Comparison of ENCODE assay signal across 9 mouse cellular contexts in the genomic region with DNA sequence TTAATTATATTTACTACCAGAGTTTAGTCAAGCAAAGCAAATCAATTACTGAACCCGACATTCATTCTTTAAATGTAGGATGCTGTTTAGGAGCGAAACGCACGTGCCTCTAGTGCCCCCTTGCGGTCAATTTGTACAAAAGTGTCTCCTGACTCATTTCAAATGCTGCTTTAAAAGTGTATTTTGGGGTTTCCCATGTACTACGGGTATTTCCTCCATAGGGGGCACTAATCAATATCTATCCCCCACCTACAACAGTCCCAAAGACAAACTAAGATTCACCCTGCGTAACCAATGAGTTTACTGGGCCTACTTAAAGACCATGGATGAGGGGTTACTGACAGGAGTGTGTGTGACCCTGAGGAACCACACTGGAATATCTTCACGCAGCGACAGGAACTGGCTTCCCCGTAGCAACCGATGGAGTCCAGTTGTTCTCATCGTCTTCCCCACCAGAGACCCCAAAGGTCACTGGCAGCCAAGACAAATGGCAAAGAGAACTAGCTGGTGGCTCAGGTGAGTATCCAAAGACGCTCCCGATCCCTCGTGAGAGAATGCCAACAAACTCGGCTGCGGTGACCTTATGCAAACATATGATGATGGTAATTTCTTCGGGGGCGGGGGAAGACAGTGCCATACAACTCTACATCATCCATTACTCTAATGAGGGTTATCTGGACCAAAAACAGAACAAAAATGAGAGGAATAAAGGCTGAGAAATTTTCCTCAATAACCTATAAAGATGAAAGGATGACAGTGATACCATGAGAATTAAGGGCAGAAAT. TPM values are rescaled to one million over a fixed set of nuclear protein-coding genes. Genes with fewer than 3 reads are reported as not detected.
A peak's percentile ranks its signal among the peaks of the same experiment; 100 is the strongest.
DNase-seq lines count a peak whose midpoint lies in the region; ATAC-seq and TF ChIP-seq lines count a peak whose summit lies in the region.
"Had no signal": no experiment of that assay in that cellular context is flagged by ENCODE, and none has a peak within 500 bp of the region (broad histone marks: within the 10 kb centered on the region; RNA-seq: fewer than 3 reads in every experiment).

No protein-coding gene starts in this region.

- H3K4me3 ChIP-seq in heart, postnatal 0 days (ENCODE audit: low read depth, low read length), result no peak overlapping the region
- no peak overlapping the region for H3K4me3 ChIP-seq in liver, embryonic 16.5 days (ENCODE audit: low read depth, low read length)
- no peak overlapping the region for H3K4me3 ChIP-seq in neural tube, embryonic 14.5 days (ENCODE audit: low read depth, low read length)
- H3K4me3 ChIP-seq: erythroblast, embryonic 14.5 days had no signal

- no peaks in the 10 kb centered on the region for H3K36me3 ChIP-seq in heart, postnatal 0 days (replicated peaks; ENCODE audit: control insufficient read depth, insufficient read depth, low read length)
- no peaks in the 10 kb centered on the region for H3K36me3 ChIP-seq in liver, embryonic 16.5 days (ENCODE audit: control insufficient read depth, insufficient read depth)
- H3K36me3 ChIP-seq in neural tube, embryonic 14.5 days (ENCODE audit: control insufficient read depth, insufficient read depth, low read length), result no peaks in the 10 kb centered on the region

- peak; percentile 86 for TF ChIP-seq CTCF in heart, postnatal 0 days (IDR thresholded peaks at IDR 0.05; ENCODE audit: low read depth)

- no peak overlapping the region for H3K9ac ChIP-seq in heart, postnatal 0 days (replicated peaks; ENCODE audit: low read depth, low read length)
- no peak overlapping the region for H3K9ac ChIP-seq in liver, embryonic 16.5 days (ENCODE audit: low read depth, low read length)
- no peak overlapping the region for H3K9ac ChIP-seq in neural tube, embryonic 14.5 days (replicated peaks; ENCODE audit: low read depth, low read length)

- no peaks in the 10 kb centered on the region for H3K4me1 ChIP-seq in heart, postnatal 0 days (ENCODE audit: control insufficient read depth, insufficient read depth)
- H3K4me1 ChIP-seq in liver, embryonic 16.5 days (ENCODE audit: control insufficient read depth, low read depth, low read length), result no peaks in the 10 kb centered on the region
- H3K4me1 ChIP-seq in neural tube, embryonic 14.5 days (ENCODE audit: control insufficient read depth, insufficient read depth, low read length), result no peaks in the 10 kb centered on the region

- no peak overlapping the region for H3K27ac ChIP-seq in heart, postnatal 0 days (ENCODE audit: low read depth)
- H3K27ac ChIP-seq in liver, embryonic 16.5 days (ENCODE audit: low read length), result no peak overlapping the region
- no peak overlapping the region for H3K27ac ChIP-seq in neural tube, embryonic 14.5 days (ENCODE audit: low read depth, low read length)

- H3K4me2 ChIP-seq in heart, postnatal 0 days (ENCODE audit: low read depth, low read length), result no peak overlapping the region
- H3K4me2 ChIP-seq in liver, embryonic 16.5 days (ENCODE audit: low read depth, low read length), result no peak overlapping the region
- H3K4me2 ChIP-seq in neural tube, embryonic 14.5 days (ENCODE audit: low read depth, low read length), result no peak overlapping the region

- ATAC-seq in heart, postnatal 0 days (ENCODE audit: insufficient read depth, low read depth), result no peak
- ATAC-seq in liver, embryonic 16.5 days (ENCODE audit: low read depth), result 0 out of 2 replicates have a peak, but pooled peaks have one; percentile 19
- peak; percentile 85 for ATAC-seq in neural tube, embryonic 14.5 days (ENCODE audit: low read depth)

- WGBS in heart, postnatal 0 days, result 54% methylated on average over 19 of the region's 19 CpGs
- 49% methylated on average over 19 of the region's 19 CpGs for WGBS in liver, embryonic 16.5 days (ENCODE audit: insufficient replicate concordance)
- 53% methylated on average over 19 of the region's 19 CpGs for WGBS in neural tube, embryonic 14.5 days

- TF ChIP-seq EP300 in heart, postnatal 0 days (IDR thresholded peaks at IDR 0.05; ENCODE audit: low read depth), result no peak

- 0 out of 2 replicates have a peak, but pooled peaks cover 4% of the 10 kb centered on the region for H3K9me3 ChIP-seq in heart, postnatal 0 days (replicated peaks; ENCODE audit: control insufficient read depth, low read length)
- H3K9me3 ChIP-seq in liver, embryonic 16.5 days (replicated peaks; ENCODE audit: control insufficient read depth, low read length), result no peaks in the 10 kb centered on the region
- H3K9me3 ChIP-seq in neural tube, embryonic 14.5 days (ENCODE audit: control insufficient read depth, low read length), result no peaks in the 10 kb centered on the region

- no peaks in the 10 kb centered on the region for H3K27me3 ChIP-seq in heart, postnatal 0 days (ENCODE audit: control insufficient read depth, insufficient read depth, low read length)
- no peaks in the 10 kb centered on the region for H3K27me3 ChIP-seq in liver, embryonic 16.5 days (ENCODE audit: control insufficient read depth, insufficient read depth, low read depth, low read length)
- no peaks in the 10 kb centered on the region for H3K27me3 ChIP-seq in neural tube, embryonic 14.5 days (ENCODE audit: control insufficient read depth, insufficient read depth, low read length)

- peak; percentile 94 for DNase-seq in CD4-positive, CD25-positive, alpha-beta regulatory T cell, adult 2 months (ENCODE audit: low read depth, low spot score)
- DNase-seq in adrenal gland, postnatal 14 days, result peak; percentile 85
- peak; percentile 68 for DNase-seq in embryo, embryonic 9.5 days (ENCODE audit: extremely low spot score)
- peak; percentile 61 for DNase-seq in heart, postnatal 0 days (ENCODE audit: low spot score)
- peak; percentile 79 for DNase-seq in kidney, postnatal 14 days
- DNase-seq in thymus, postnatal 10 days (ENCODE audit: low spot score in 2 of 2), result peak; percentile 39 to 85

RNA-seq across cellular contexts. Expression of gene Nfkbiz, which starts 14.4 kb away (rescaled TPM):
- 8.6 and 9.9 TPM in 2 replicates for total RNA-seq in adrenal gland, postnatal 14 days (2021)
- total RNA-seq in heart, postnatal 0 days (2014; rRNA removed; ENCODE audit: low replicate concordance), result 5.3 and 6.8 TPM in 2 replicates
- polyA plus RNA-seq in heart, postnatal 0 days (2015; fragmentation: Nextera tagmentation; extraction: Ambion mirVana), result 1.7 and 1.9 TPM in 2 replicates
- 2.2 and 2.3 TPM in 2 replicates for polyA plus RNA-seq in liver, embryonic 16.5 days (2015; fragmentation: Nextera tagmentation; extraction: Ambion mirVana)
- 1.8 and 2.2 TPM in 2 replicates for polyA plus RNA-seq in neural tube, embryonic 14.5 days (2014; fragmentation: Nextera tagmentation; extraction: Ambion mirVana)

RNA-seq across cellular contexts. Expression of gene Nxpe3, which starts 42.0 kb away (rescaled TPM):
- 1.6 and 2.6 TPM in 2 replicates for total RNA-seq in adrenal gland, postnatal 14 days (2021)
- 0.08 TPM in 1 of 2 replicates, not detected in the other for total RNA-seq in heart, postnatal 0 days (2014; rRNA removed; ENCODE audit: low replicate concordance)
- 0.20 and 0.21 TPM in 2 replicates for polyA plus RNA-seq in heart, postnatal 0 days (2015; fragmentation: Nextera tagmentation; extraction: Ambion mirVana)
- 0.60 and 0.64 TPM in 2 replicates for polyA plus RNA-seq in liver, embryonic 16.5 days (2015; fragmentation: Nextera tagmentation; extraction: Ambion mirVana)
- polyA plus RNA-seq in neural tube, embryonic 14.5 days (2014; fragmentation: Nextera tagmentation; extraction: Ambion mirVana), result 1.3 TPM in 2 replicates
